Mouse (Mus musculus) intestine, embryonic 14.5 days (tissue): ENCODE results near the gene Cecr2. TPM values are rescaled to one million over a fixed set of nuclear protein-coding genes. Genes with fewer than 3 reads are reported as not detected.
"Not testable (repeated sequence)": the region's sequence is repeated elsewhere in the genome, so short reads cannot be mapped to it uniquely, and the experiment has no call there.

ENCODE experiments used
- ATAC-seq: fragments of 200-750 bp; cut with Nextera tagmentation; replicated peaks from 2 replicates; pipeline ENCODE4 v1.8.0; 2017; ENCODE audit warnings: low read depth, moderate number of reproducible peaks, moderate TSS enrichment, moderate library complexity; ENCODE audit not compliant: low FRiP score, low TSS enrichment
- DNase-seq: peaks from one replicate; pipeline ENCODE4 v3.0.0-alpha.2; 2018; ENCODE audit warnings: low spot score
- H3K27ac ChIP-seq: fragments of 300-500 bp; sonication (generic); 2 replicates; pipeline ENCODE4 v1.5.1; 2014; ENCODE audit warnings: low read depth, mild to moderate bottlenecking, control low read depth
- H3K27me3 ChIP-seq: fragments of 300-500 bp; sonication (generic); replicated peaks from 2 replicates; pipeline ENCODE4 v1.6.1; 2014; ENCODE audit warnings: low read length, control low read depth; ENCODE audit not compliant: control insufficient read depth, insufficient read depth
- H3K36me3 ChIP-seq: fragments of 300-500 bp; sonication (generic); 2 replicates; pipeline ENCODE4 v1.6.1; 2014; ENCODE audit warnings: low read length, control low read depth; ENCODE audit not compliant: control insufficient read depth, insufficient read depth
- H3K4me1 ChIP-seq: fragments of 300-500 bp; sonication (generic); replicated peaks from 2 replicates; pipeline ENCODE4 v1.6.1; 2014; ENCODE audit warnings: low read length, control low read depth, mixed read lengths; ENCODE audit not compliant: control insufficient read depth, insufficient read depth
- H3K4me2 ChIP-seq: fragments of 300-500 bp; sonication (generic); 2 replicates; pipeline ENCODE4 v1.6.1; 2014; ENCODE audit warnings: low read length
- H3K4me3 ChIP-seq: fragments of 300-500 bp; sonication (generic); 2 replicates; pipeline ENCODE4 v1.5.1; 2014; ENCODE audit warnings: low read depth, low read length, control low read depth, mixed read lengths
- H3K9ac ChIP-seq: fragments of 300-500 bp; sonication (generic); 2 replicates; pipeline ENCODE4 v1.6.1; 2014; ENCODE audit warnings: mild to moderate bottlenecking, low read length
- H3K9me3 ChIP-seq: fragments of 300-500 bp; sonication (generic); 2 replicates; pipeline ENCODE4 v1.6.1; 2016; ENCODE audit warnings: low read length, control low read depth; ENCODE audit not compliant: control insufficient read depth
- WGBS: fragments of 180-500 bp; shearing (Covaris S2); extraction: QIAGEN DNeasy Blood & Tissue Kit; methylation state at CpG from one replicate; pipeline ENCODE4 v1.1.7; 2014; 5-methylcytosine and 5-hydroxymethylcytosine counted together
- microRNA-seq: library from miRNA; unstranded; fragments of <30 nt; microRNA quantifications from one replicate; pipeline ENCODE4, GENCODE M21; 2016
- polyA plus RNA-seq: library from polyadenylated mRNA; unstranded; fragments of >200 nt; fragmentation: Nextera tagmentation; extraction: Ambion mirVana; gene quantifications from 2 replicates; pipeline ENCODE4 v1.2.1, GENCODE M21; 2014

The Cecr2 gene
- polyA plus RNA-seq, 1 experiment from 2014 or later: 1.9 TPM

- Histone ChIP-seq H3K9ac (no peak overlapping the region), H3K9me3 (no peaks in the 10 kb centered on the region), H3K4me1 (no peaks in the 10 kb centered on the region), H3K4me3 (no peak overlapping the region), H3K27me3 (no peaks in the 10 kb centered on the region), H3K36me3 (peaks cover 81% of the 10 kb centered on the region), H3K4me2 (no peak overlapping the region), H3K27ac (no peak overlapping the region)
- ATAC-seq (peak; percentile 41; the same call in 1 of the 2 replicates), DNase-seq (no peak)
- 71% methylated on average over 5 of the region's 5 CpGs for WGBS
Observed at GRCm38 (mm10) chr6:120806999-120807737, 141.0 kb downstream of the Cecr2 start.

- no peak overlapping the region for H3K27ac ChIP-seq
- H3K36me3 ChIP-seq: peaks cover 75% of the 10 kb centered on the region
- no peak overlapping the region for H3K9ac ChIP-seq
- H3K4me1 ChIP-seq: no peaks in the 10 kb centered on the region
- H3K4me3 ChIP-seq: no peak overlapping the region
- H3K27me3 ChIP-seq: no peaks in the 10 kb centered on the region
- no peak for DNase-seq
- 76% methylated on average over 4 of the region's 4 CpGs for WGBS
- no peak overlapping the region for H3K4me2 ChIP-seq
- ATAC-seq: peak; percentile 51
- H3K9me3 ChIP-seq: no peaks in the 10 kb centered on the region
Observed at GRCm38 (mm10) chr6:120807738-120808081, 141.5 kb downstream of the Cecr2 start.

GRCm38 (mm10) chr6:120811999-120812398 lies 145.8 kb downstream of the Cecr2 start:
- not testable (repeated sequence) for H3K4me3 ChIP-seq, H3K4me2 ChIP-seq, H3K27ac ChIP-seq, DNase-seq, H3K27me3 ChIP-seq, H3K4me1 ChIP-seq, H3K9ac ChIP-seq, ATAC-seq, H3K9me3 ChIP-seq
- peaks cover 34% of the 10 kb centered on the region for H3K36me3 ChIP-seq
- 100% methylated on average over 7 of the region's 10 CpGs for WGBS

- 96% methylated on average over 2 of the region's 2 CpGs for WGBS
- H3K4me1 ChIP-seq: peaks cover 10% of the 10 kb centered on the region
Observed at GRCm38 (mm10) chr6:120819294-120819693, 153.1 kb downstream of the Cecr2 start.

GRCm38 (mm10) chr6:120820144-120820543 lies 154.0 kb downstream of the Cecr2 start:
- no peaks in the 10 kb centered on the region for H3K27me3 ChIP-seq
- no peak for ATAC-seq
- no peak overlapping the region for H3K4me3 ChIP-seq
- WGBS: 80% methylated on average over 5 of the region's 5 CpGs
- DNase-seq: no peak
- H3K36me3 ChIP-seq: peaks cover 17% of the 10 kb centered on the region
- peaks cover 10% of the 10 kb centered on the region for H3K4me1 ChIP-seq
- no peak overlapping the region for H3K4me2 ChIP-seq
- H3K9me3 ChIP-seq: no peaks in the 10 kb centered on the region
- no peak overlapping the region for H3K27ac ChIP-seq
- H3K9ac ChIP-seq: no peak overlapping the region

More at GRCm38 (mm10) chr6:120819294-120819693, 153.1 kb downstream of the Cecr2 start:
- no peak overlapping the region for H3K9ac ChIP-seq
- no peak overlapping the region for H3K4me2 ChIP-seq
- no peak overlapping the region for H3K27ac ChIP-seq
- ATAC-seq (no peak), DNase-seq (no peak)
- H3K4me3 ChIP-seq: no peak overlapping the region
- no peaks in the 10 kb centered on the region for H3K27me3 ChIP-seq
- peaks cover 17% of the 10 kb centered on the region for H3K36me3 ChIP-seq
- no peaks in the 10 kb centered on the region for H3K9me3 ChIP-seq

Small RNA genes lying within 50 kb of the gene (microRNA-seq; reads per million reads assigned to microRNA genes)
- not detected for gene Gm25193

Other genes with a start within 250 kb of the Cecr2 start
- gene Il17ra, start 203.1 kb upstream of the Cecr2 start, polyA plus RNA-seq: 2.1 and 2.8 TPM in 2 replicates
- 0.12 and 0.27 TPM in 2 replicates for gene Tmem121b, start 172.6 kb upstream of the Cecr2 start, polyA plus RNA-seq
- gene Hdhd5, start 135.1 kb upstream of the Cecr2 start, polyA plus RNA-seq: 13.5 and 13.7 TPM in 2 replicates
- gene Slc25a18, start 107.2 kb downstream of the Cecr2 start, polyA plus RNA-seq: 0.09 TPM in 2 replicates
- gene Atp6v1e1, start 156.4 kb downstream of the Cecr2 start, polyA plus RNA-seq: 116 and 117 TPM in 2 replicates
- gene Bcl2l13, start 169.8 kb downstream of the Cecr2 start, polyA plus RNA-seq: 27.2 and 27.6 TPM in 2 replicates